Mouse (Mus musculus): ENCODE data around the gene Copg1. TPM values are rescaled to one million over a fixed set of nuclear protein-coding genes. Genes with fewer than 3 reads are reported as not detected.

Copg1 gene
- total and polyA plus RNA-seq, 3 experiments: 78.3 to 91.9 (median 85.1) TPM

GRCm38 (mm10) chr6:87876068-87876643 lies 11.5 kb upstream of the Copg1 start:
- dilution Hi-C loops (cut with MboI; ENCODE audit: extremely low pct_ligation_motif_present, extremely low pct_unique_long_range_greater_than_20kb, low sequenced_read_pairs) (no loop called here), in situ Hi-C loops (cut with MboI; ENCODE audit: low pct_ligation_motif_present, low pct_unique_long_range_greater_than_20kb, low sequenced_read_pairs) (no loop called here)
- Histone ChIP-seq H3K4me2 (ENCODE audit: insufficient read depth, low read depth, poor library complexity, severe bottlenecking) (peak overlapping the region; percentile 25; the same call in 1 of the 2 replicates), H3K27ac (ENCODE audit: insufficient read depth, low read depth) (no peak overlapping the region), H3K4me3 (replicated peaks in 1 of 3; ENCODE audit: low read depth in 2 of 3, low read length in 2 of 3, poor library complexity in 1 of 3) (no peak overlapping the region), H3K9ac (ENCODE audit: insufficient read depth, low read depth) (no peak overlapping the region), H3K36me3 (replicated peaks in 1 of 2; ENCODE audit: control insufficient read depth in 1 of 2, insufficient read depth in 1 of 2, low read length in 1 of 2) (no peaks in the 10 kb centered on the region), H3K9me3 (replicated peaks; ENCODE audit: low read length) (peaks cover 3% of the 10 kb centered on the region), H3K4me1 (ENCODE audit: control insufficient read depth in 1 of 2, insufficient read depth in 2 of 2) (peaks cover 7 to 9% of the 10 kb centered on the region in 2 experiments; a peak in 3 of 4 replicates), H3K79me2 (replicated peaks; ENCODE audit: control insufficient read depth, extremely low read depth, insufficient read depth, poor library complexity, severe bottlenecking) (no peaks in the 10 kb centered on the region), H3K27me3 (replicated peaks) (peaks cover 3% of the 10 kb centered on the region)
- TF ChIP-seq TCF12 (IDR thresholded peaks at IDR 0.05; ENCODE audit: low read depth, low read length): 0 out of 2 replicates have a peak, but pooled peaks have one; percentile 40
- peak; percentile 65 for TF ChIP-seq ELF1 (IDR thresholded peaks at IDR 0.05; ENCODE audit: low read depth, low read length)
- TF ChIP-seq JUN (IDR thresholded peaks at IDR 0.05; ENCODE audit: insufficient read depth, low read depth, low read length): no peak
- TF ChIP-seq SMC3 (IDR thresholded peaks at IDR 0.05; ENCODE audit: low read depth, low read length): no peak
- TF ChIP-seq MEF2A (IDR thresholded peaks at IDR 0.05; ENCODE audit: borderline replicate concordance, low read depth, low read length): no peak
- no peak for TF ChIP-seq JUND (conservative IDR thresholded peaks at IDR 0.05; ENCODE audit: low read depth, low read length)
- TF ChIP-seq E2F4 (IDR thresholded peaks at IDR 0.05; ENCODE audit: insufficient replicate concordance, low read depth, low read length): no peak
- TF ChIP-seq HCFC1 (IDR thresholded peaks at IDR 0.05; ENCODE audit: low read depth, low read length): 0 out of 2 replicates have a peak, but pooled peaks have one; percentile 11
- no peak for DNase-seq (ENCODE audit: extremely low read depth)

- H3K4me1 ChIP-seq (ENCODE audit: control insufficient read depth in 1 of 2, insufficient read depth in 2 of 2): peaks cover 7 to 9% of the 10 kb centered on the region in 2 experiments; a peak in 3 of 4 replicates
- no peaks in the 10 kb centered on the region for H3K36me3 ChIP-seq (replicated peaks in 1 of 2; ENCODE audit: control insufficient read depth in 1 of 2, insufficient read depth in 1 of 2, low read length in 1 of 2)
- no peak for DNase-seq (ENCODE audit: extremely low read depth)
- no peaks in the 10 kb centered on the region for H3K79me2 ChIP-seq (replicated peaks; ENCODE audit: control insufficient read depth, extremely low read depth, insufficient read depth, poor library complexity, severe bottlenecking)
- no peak overlapping the region for H3K4me3 ChIP-seq (replicated peaks in 1 of 3; ENCODE audit: low read depth in 2 of 3, low read length in 2 of 3, poor library complexity in 1 of 3)
- no peak overlapping the region for H3K9ac ChIP-seq (ENCODE audit: insufficient read depth, low read depth)
- TF ChIP-seq MAX (IDR thresholded peaks at IDR 0.05; ENCODE audit: low read length) (peak; percentile 22; the same call in 1 of the 2 replicates), BHLHE40 (IDR thresholded peaks at IDR 0.05; ENCODE audit: low read depth, low read length) (0 out of 2 replicates have a peak, but pooled peaks have one; percentile 29), USF1 (IDR thresholded peaks at IDR 0.05; ENCODE audit: low read depth, low read length) (peak; percentile 6; the same call in 1 of the 2 replicates), NRF1 (IDR thresholded peaks at IDR 0.05; ENCODE audit: low read depth, low read length) (no peak)
- dilution Hi-C loops (cut with MboI; ENCODE audit: extremely low pct_ligation_motif_present, extremely low pct_unique_long_range_greater_than_20kb, low sequenced_read_pairs) (no loop called here), in situ Hi-C loops (cut with MboI; ENCODE audit: low pct_ligation_motif_present, low pct_unique_long_range_greater_than_20kb, low sequenced_read_pairs) (no loop called here)
- peaks cover 6% of the 10 kb centered on the region for H3K27me3 ChIP-seq (replicated peaks)
- no peak overlapping the region for H3K4me2 ChIP-seq (ENCODE audit: insufficient read depth, low read depth, poor library complexity, severe bottlenecking)
- no peak overlapping the region for H3K27ac ChIP-seq (ENCODE audit: insufficient read depth, low read depth)
- peaks cover 2% of the 10 kb centered on the region for H3K9me3 ChIP-seq (replicated peaks; ENCODE audit: low read length)
Measured at GRCm38 (mm10) chr6:87879010-87879409, 8.6 kb upstream of the Copg1 start.

- H3K4me1 ChIP-seq (ENCODE audit: control insufficient read depth in 1 of 2, insufficient read depth in 2 of 2): peaks cover 7 to 9% of the 10 kb centered on the region in 2 experiments; a peak in 3 of 4 replicates
Measured at GRCm38 (mm10) chr6:87879628-87880027, 8.0 kb upstream of the Copg1 start.

More at GRCm38 (mm10) chr6:87879628-87880027, 8.0 kb upstream of the Copg1 start:
- H3K9me3 ChIP-seq (replicated peaks; ENCODE audit: low read length): no peaks in the 10 kb centered on the region
- no peak for DNase-seq (ENCODE audit: extremely low read depth)
- no peaks in the 10 kb centered on the region for H3K79me2 ChIP-seq (replicated peaks; ENCODE audit: control insufficient read depth, extremely low read depth, insufficient read depth, poor library complexity, severe bottlenecking)
- dilution Hi-C loops (cut with MboI; ENCODE audit: extremely low pct_ligation_motif_present, extremely low pct_unique_long_range_greater_than_20kb, low sequenced_read_pairs) (no loop called here), in situ Hi-C loops (cut with MboI; ENCODE audit: low pct_ligation_motif_present, low pct_unique_long_range_greater_than_20kb, low sequenced_read_pairs) (no loop called here)
- no peak overlapping the region for H3K4me2 ChIP-seq (ENCODE audit: insufficient read depth, low read depth, poor library complexity, severe bottlenecking)
- TF ChIP-seq MYC (IDR thresholded peaks at IDR 0.05; ENCODE audit: low read depth, low read length) (no peak), HCFC1 (IDR thresholded peaks at IDR 0.05; ENCODE audit: low read depth, low read length) (no peak), GABPA (IDR thresholded peaks at IDR 0.05; ENCODE audit: insufficient replicate concordance, low read depth, low read length) (no peak), SIN3A (IDR thresholded peaks at IDR 0.05; ENCODE audit: low read length) (no peak), ZMIZ1 (IDR thresholded peaks at IDR 0.05; ENCODE audit: low read depth, low read length) (no peak), KAT2A (IDR thresholded peaks at IDR 0.05; ENCODE audit: insufficient replicate concordance, low read length) (no peak), SMC3 (IDR thresholded peaks at IDR 0.05; ENCODE audit: low read depth, low read length) (no peak), CTCF (conservative IDR thresholded peaks at IDR 0.05 in 1 of 2, IDR thresholded peaks at IDR 0.05 in 1 of 2; ENCODE audit: low read depth in 2 of 2, low read length in 2 of 2) (no peak), ZNF384 (IDR thresholded peaks at IDR 0.05; ENCODE audit: low read depth, low read length) (no peak), E2F4 (IDR thresholded peaks at IDR 0.05; ENCODE audit: insufficient replicate concordance, low read depth, low read length) (no peak), MAFK (IDR thresholded peaks at IDR 0.05; ENCODE audit: insufficient replicate concordance, low read length) (no peak), USF1 (IDR thresholded peaks at IDR 0.05; ENCODE audit: low read depth, low read length) (no peak), ZC3H11A (IDR thresholded peaks at IDR 0.05; ENCODE audit: low read depth, low read length) (no peak), RCOR1 (conservative IDR thresholded peaks at IDR 0.05; ENCODE audit: low read depth, low read length) (no peak), IRF4 (IDR thresholded peaks at IDR 0.05; ENCODE audit: low read depth, low read length) (no peak)
- peaks cover 6% of the 10 kb centered on the region for H3K27me3 ChIP-seq (replicated peaks)
- H3K36me3 ChIP-seq (replicated peaks in 1 of 2; ENCODE audit: control insufficient read depth in 1 of 2, insufficient read depth in 1 of 2, low read length in 1 of 2): no peaks in the 10 kb centered on the region
- H3K4me3 ChIP-seq (replicated peaks in 1 of 3; ENCODE audit: low read depth in 2 of 3, low read length in 2 of 3, poor library complexity in 1 of 3): no peak overlapping the region
- no peak overlapping the region for H3K27ac ChIP-seq (ENCODE audit: insufficient read depth, low read depth)
- no peak overlapping the region for H3K9ac ChIP-seq (ENCODE audit: insufficient read depth, low read depth)
